Mouse (Mus musculus) midbrain, embryonic 16.5 days (tissue): ENCODE measurements around the gene Ldlrad3. TPM values are rescaled to one million over a fixed set of nuclear protein-coding genes. Genes with fewer than 3 reads are reported as not detected.

Experiments used
- ATAC-seq: fragments of 200-750 bp; cut with Nextera tagmentation; 2 replicates; pipeline ENCODE4 v1.8.0; 2017; ENCODE audit warnings: moderate TSS enrichment
- H3K27ac ChIP-seq: fragments of 300-500 bp; sonication (generic); 2 replicates; pipeline ENCODE4 v1.5.1; 2014; ENCODE audit warnings: mild to moderate bottlenecking, low read length, mixed read lengths
- H3K27me3 ChIP-seq: fragments of 300-500 bp; sonication (generic); 2 replicates; pipeline ENCODE4 v1.6.1; 2014; ENCODE audit warnings: low read depth, low read length, mixed read lengths; ENCODE audit not compliant: control insufficient read depth, insufficient read depth
- H3K36me3 ChIP-seq: fragments of 300-500 bp; sonication (generic); 2 replicates; pipeline ENCODE4 v1.6.1; 2014; ENCODE audit warnings: mild to moderate bottlenecking, low read length, moderate library complexity, mixed read lengths; ENCODE audit not compliant: control insufficient read depth, insufficient read depth
- H3K4me1 ChIP-seq: fragments of 300-500 bp; sonication (generic); 2 replicates; pipeline ENCODE4 v1.6.1; 2014; ENCODE audit warnings: mild to moderate bottlenecking, low read length, mixed read lengths; ENCODE audit not compliant: control insufficient read depth, insufficient read depth
- H3K4me2 ChIP-seq: fragments of 300-500 bp; sonication (generic); 2 replicates; pipeline ENCODE4 v1.6.1; 2014; ENCODE audit warnings: mild to moderate bottlenecking, low read length, mixed read lengths
- H3K4me3 ChIP-seq: fragments of 300-500 bp; sonication (generic); 2 replicates; pipeline ENCODE4 v1.5.1; 2014; ENCODE audit warnings: low read depth, mild to moderate bottlenecking, low read length, moderate library complexity, mixed read lengths
- H3K9ac ChIP-seq: fragments of 300-500 bp; sonication (generic); 2 replicates; pipeline ENCODE4 v1.6.1; 2014; ENCODE audit warnings: low read depth, low read length, mixed read lengths
- H3K9me3 ChIP-seq: fragments of 300-500 bp; sonication (generic); replicated peaks from 2 replicates; pipeline ENCODE4 v1.6.1; 2014; ENCODE audit warnings: mild to moderate bottlenecking, low read length, mixed read lengths; ENCODE audit not compliant: control insufficient read depth, poor library complexity, severe bottlenecking
- WGBS: fragments of 180-500 bp; shearing (Covaris S2); extraction: QIAGEN DNeasy Blood & Tissue Kit; methylation state at CpG from one replicate; pipeline ENCODE4 v1.1.7; 2014; 5-methylcytosine and 5-hydroxymethylcytosine counted together
- polyA plus RNA-seq: library from polyadenylated mRNA; unstranded; fragments of >200 nt; fragmentation: Nextera tagmentation; extraction: Ambion mirVana; gene quantifications from 2 replicates; pipeline ENCODE4 v1.2.1, GENCODE M21; 2015

Ldlrad3 gene
- polyA plus RNA-seq, 1 experiment from 2014 or later, result 26.6 TPM

DNA sequence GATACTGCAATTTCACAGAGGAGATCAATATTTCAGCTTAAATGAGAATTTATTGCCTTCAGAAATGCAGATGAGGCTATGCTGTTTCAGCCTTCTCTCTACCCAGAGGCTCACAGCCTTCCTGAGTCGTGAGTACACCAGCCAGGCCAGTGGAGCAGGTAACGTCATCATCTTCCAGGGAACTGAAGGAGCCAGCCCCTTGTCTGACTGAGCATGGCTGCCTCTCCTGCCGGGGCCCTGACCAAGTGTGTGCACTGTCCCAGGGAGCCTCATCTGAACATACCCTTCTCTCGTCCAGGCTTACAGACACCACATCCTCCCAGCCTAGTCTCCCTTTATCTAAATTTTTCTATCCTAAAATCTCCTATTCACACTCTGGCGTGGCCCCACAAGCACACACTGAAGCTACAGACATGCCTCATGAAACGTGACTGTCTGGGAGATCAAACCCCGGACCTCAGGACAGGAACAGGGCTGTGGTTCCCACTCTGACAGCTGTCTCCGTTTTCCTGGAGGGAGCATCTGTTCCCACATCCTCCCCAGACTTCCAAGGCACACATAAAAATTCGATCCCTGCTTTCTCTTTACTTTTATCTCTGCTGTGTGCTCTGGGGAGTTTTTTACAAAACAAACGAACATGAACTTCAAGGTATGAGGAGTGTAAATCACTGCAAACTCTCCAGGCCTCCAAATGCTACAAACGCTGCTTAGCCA, 164.7 kb downstream of the Ldlrad3 start:
- ATAC-seq, result peak; percentile 40; the same call in 1 of the 2 replicates
- Histone ChIP-seq H3K27ac (peak overlapping the region; percentile 62; the same call in 1 of the 2 replicates), H3K9ac (no peak overlapping the region)

DNA sequence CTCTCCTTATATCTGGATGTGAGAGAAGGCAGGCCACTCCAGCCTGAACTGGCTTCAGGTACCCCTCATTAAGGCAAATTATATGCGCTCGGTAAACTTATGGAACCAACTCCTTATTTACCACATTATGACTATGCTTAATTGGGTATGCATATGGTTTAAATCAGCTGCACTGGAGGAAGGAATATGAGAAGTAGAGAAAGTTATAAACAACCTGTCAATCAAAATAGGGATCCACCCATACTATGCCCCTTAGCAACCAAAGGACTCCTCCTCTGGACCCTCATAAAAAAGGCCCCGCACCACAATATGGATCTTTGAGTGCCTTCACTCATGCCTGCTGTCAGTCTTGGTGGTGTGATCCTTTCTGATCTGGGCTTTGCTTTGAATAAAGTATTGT, 165.6 kb downstream of the Ldlrad3 start:
- no peaks in the 10 kb centered on the region for H3K36me3 ChIP-seq
- peaks cover 8% of the 10 kb centered on the region; the same call in 1 of the 2 replicates for H3K4me1 ChIP-seq
- H3K4me2 ChIP-seq, result no peak overlapping the region
- H3K4me3 ChIP-seq, result no peak overlapping the region
- no peak overlapping the region for H3K27ac ChIP-seq
- no peaks in the 10 kb centered on the region for H3K27me3 ChIP-seq
- 92% methylated on average over 3 of the region's 3 CpGs for WGBS
- H3K9me3 ChIP-seq, result no peaks in the 10 kb centered on the region
- H3K9ac ChIP-seq, result no peak overlapping the region
- no peak for ATAC-seq

More for the DNA sequence above, 164.7 kb downstream of the Ldlrad3 start:
- Histone ChIP-seq H3K4me2 (no peak overlapping the region), H3K4me1 (peaks cover 8% of the 10 kb centered on the region; the same call in 1 of the 2 replicates), H3K4me3 (no peak overlapping the region), H3K9me3 (no peaks in the 10 kb centered on the region), H3K27me3 (no peaks in the 10 kb centered on the region), H3K36me3 (no peaks in the 10 kb centered on the region)
- WGBS, result 31% methylated on average over 11 of the region's 11 CpGs

DNA sequence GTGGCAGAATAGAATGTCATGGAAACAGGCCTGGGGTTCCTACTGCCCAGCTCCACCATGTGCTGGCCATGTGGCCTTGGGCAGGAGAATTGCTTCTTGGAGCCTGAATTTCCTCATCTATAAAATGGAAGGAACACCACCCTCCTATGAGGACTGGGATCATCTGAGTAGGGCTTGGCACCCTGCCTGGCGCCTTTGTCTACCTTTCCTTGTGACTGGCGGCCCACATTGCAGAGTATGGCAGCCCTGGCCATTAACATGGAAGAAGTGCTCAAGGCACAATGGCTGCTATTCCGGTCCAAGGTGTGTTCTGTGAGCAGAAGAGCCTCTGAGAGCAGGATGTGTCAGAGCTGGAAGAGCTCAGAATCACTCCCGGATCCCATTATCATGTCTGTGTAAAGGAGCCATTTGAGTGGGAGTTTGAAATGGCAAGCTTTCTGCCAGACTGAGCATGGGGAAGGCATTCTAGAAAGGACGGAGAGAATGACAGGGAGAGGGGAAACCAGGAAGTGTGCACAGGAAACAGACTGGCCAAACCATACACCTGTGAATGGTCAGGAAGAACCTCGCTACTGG, 171.6 kb downstream of the Ldlrad3 start:
- WGBS, result 82% methylated on average over 6 of the region's 6 CpGs

GRCm38 (mm10) chr2:102011311-102011975, 174.7 kb downstream of the Ldlrad3 start:
- no peaks in the 10 kb centered on the region for H3K36me3 ChIP-seq
- 73% methylated on average over 6 of the region's 6 CpGs for WGBS
- H3K4me3 ChIP-seq, result no peak overlapping the region
- no peak for ATAC-seq
- peaks cover 8% of the 10 kb centered on the region; the same call in 1 of the 2 replicates for H3K4me1 ChIP-seq
- no peak overlapping the region for H3K9ac ChIP-seq
- no peaks in the 10 kb centered on the region for H3K27me3 ChIP-seq
- H3K9me3 ChIP-seq, result no peaks in the 10 kb centered on the region
- H3K4me2 ChIP-seq, result no peak overlapping the region
- H3K27ac ChIP-seq, result no peak overlapping the region

More for the DNA sequence above, 171.6 kb downstream of the Ldlrad3 start:
- no peak overlapping the region for H3K4me3 ChIP-seq
- H3K27ac ChIP-seq, result peak overlapping the region; percentile 29; the same call in 1 of the 2 replicates
- no peak overlapping the region for H3K9ac ChIP-seq
- H3K9me3 ChIP-seq, result no peaks in the 10 kb centered on the region
- ATAC-seq, result no peak
- no peaks in the 10 kb centered on the region for H3K4me1 ChIP-seq
- no peaks in the 10 kb centered on the region for H3K36me3 ChIP-seq
- H3K27me3 ChIP-seq, result no peaks in the 10 kb centered on the region
- H3K4me2 ChIP-seq, result no peak overlapping the region

DNA sequence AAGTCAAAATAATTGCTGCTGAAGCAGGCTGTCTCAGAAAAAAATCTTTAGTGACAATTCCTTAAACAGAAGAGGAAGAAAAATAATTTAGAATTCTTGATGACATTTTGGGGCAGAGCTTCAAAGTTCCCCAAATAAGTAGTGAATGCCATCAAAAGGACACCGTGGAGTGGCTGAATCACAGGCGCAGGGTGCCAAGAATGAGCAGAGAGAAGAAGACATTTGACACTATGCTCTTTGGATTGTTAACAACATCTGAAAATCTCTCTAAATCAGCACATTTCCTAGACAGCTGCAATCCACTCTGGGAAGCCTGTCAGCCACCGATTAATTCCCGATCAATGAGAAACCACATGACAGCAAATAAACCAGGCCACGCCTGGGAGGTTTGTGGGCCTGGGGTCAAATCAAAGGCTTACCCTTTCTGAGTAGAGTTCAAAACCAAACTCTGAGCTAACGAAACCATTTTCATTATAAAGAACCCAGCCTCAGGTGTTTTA, 176.4 kb downstream of the Ldlrad3 start:
- Histone ChIP-seq H3K4me1 (peaks cover 24% of the 10 kb centered on the region), H3K4me2 (no peak overlapping the region), H3K4me3 (no peak overlapping the region), H3K36me3 (no peaks in the 10 kb centered on the region), H3K27ac (no peak overlapping the region), H3K27me3 (no peaks in the 10 kb centered on the region), H3K9me3 (no peaks in the 10 kb centered on the region), H3K9ac (no peak overlapping the region)
- 64% methylated on average over 6 of the region's 6 CpGs for WGBS
- ATAC-seq, result no peak

GRCm38 (mm10) chr2:102006143-102006542, 180.0 kb downstream of the Ldlrad3 start:
- H3K4me1 ChIP-seq, result peaks cover 55% of the 10 kb centered on the region
- H3K9me3 ChIP-seq, result no peaks in the 10 kb centered on the region
- no peak overlapping the region for H3K4me2 ChIP-seq
- H3K36me3 ChIP-seq, result no peaks in the 10 kb centered on the region
- 9% methylated on average over 4 of the region's 4 CpGs for WGBS
- peak overlapping the region; percentile 76 for H3K27ac ChIP-seq
- H3K9ac ChIP-seq, result 0 out of 2 replicates have a peak overlapping the region, but pooled peaks have one; percentile 4
- ATAC-seq, result peak; percentile 12; the same call in 1 of the 2 replicates
- no peak overlapping the region for H3K4me3 ChIP-seq
- no peaks in the 10 kb centered on the region for H3K27me3 ChIP-seq

DNA sequence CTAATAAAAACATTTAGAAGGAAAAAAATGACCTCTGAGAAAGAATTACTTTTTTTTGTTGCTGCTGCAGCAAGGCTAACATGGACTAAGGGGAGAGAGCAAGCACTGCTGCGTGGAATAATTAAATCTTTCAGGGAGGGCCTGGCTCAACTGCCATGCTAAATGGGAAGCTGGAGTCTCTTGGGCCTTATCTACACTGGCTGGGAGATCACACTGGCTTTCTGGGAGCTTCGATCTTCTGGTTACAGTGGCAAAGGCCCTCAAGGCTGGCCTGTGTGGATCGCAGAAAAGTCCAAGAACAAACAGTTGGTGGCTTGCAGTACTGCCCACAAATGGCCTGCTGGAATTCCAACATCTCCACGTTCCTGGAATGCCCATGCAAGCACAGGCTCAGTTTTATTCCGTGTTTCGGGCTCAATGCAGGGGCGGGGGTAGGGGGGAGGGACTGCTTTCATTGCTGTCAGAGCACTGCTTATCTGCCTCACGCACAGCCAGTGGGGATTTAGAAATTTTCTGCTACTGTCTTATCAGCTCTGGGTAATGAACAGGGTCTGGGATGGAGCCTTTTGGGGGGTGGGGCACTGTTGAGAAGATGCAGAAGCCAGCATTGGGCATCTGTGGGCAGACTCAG, 180.7 kb downstream of the Ldlrad3 start:
- no peaks in the 10 kb centered on the region for H3K36me3 ChIP-seq
- H3K9me3 ChIP-seq, result no peaks in the 10 kb centered on the region
- no peaks in the 10 kb centered on the region for H3K27me3 ChIP-seq
- H3K27ac ChIP-seq, result peak overlapping the region; percentile 76
- no peak overlapping the region for H3K4me3 ChIP-seq
- H3K4me2 ChIP-seq, result no peak overlapping the region
- peaks cover 57% of the 10 kb centered on the region for H3K4me1 ChIP-seq
- peak; percentile 59 for ATAC-seq
- no peak overlapping the region for H3K9ac ChIP-seq
- 19% methylated on average over 8 of the region's 8 CpGs for WGBS

- H3K9ac ChIP-seq, result no peak overlapping the region
- H3K36me3 ChIP-seq, result no peaks in the 10 kb centered on the region
- WGBS, result 19% methylated on average over 7 of the region's 7 CpGs
- H3K27ac ChIP-seq, result peak overlapping the region; percentile 86
- ATAC-seq, result no peak
- no peak overlapping the region for H3K4me3 ChIP-seq
- no peaks in the 10 kb centered on the region for H3K9me3 ChIP-seq
- peaks cover 63% of the 10 kb centered on the region for H3K4me1 ChIP-seq
- H3K27me3 ChIP-seq, result no peaks in the 10 kb centered on the region
- H3K4me2 ChIP-seq, result no peak overlapping the region; the same call in 1 of the 2 replicates
Observed at GRCm38 (mm10) chr2:102003776-102004264, 182.4 kb downstream of the Ldlrad3 start.
